8 mouse cellular contexts compared by ENCODE assay signal in the genomic region with DNA sequence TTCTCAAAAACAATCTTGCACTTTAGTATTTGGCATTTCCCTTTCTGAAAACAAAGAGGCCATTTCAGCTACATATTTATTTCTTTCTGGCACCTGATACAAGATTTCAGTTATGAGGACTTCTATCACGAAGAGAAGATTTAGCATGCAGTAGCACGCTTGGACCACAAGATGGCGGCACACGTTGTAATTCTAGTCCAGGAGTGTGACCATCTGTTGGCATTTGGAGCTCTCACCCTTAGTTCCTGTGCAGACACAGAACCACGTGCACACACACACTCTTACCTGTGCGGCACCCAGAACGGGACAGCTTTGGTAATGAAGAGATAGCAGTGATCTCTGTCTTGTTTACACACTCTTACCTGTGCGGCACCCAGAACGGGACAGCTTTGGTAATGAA. TPM values are rescaled to one million over a fixed set of nuclear protein-coding genes. Genes with fewer than 3 reads are reported as not detected.
DNase-seq lines count a peak whose midpoint lies in the region; ATAC-seq and TF ChIP-seq lines count a peak whose summit lies in the region.

No protein-coding gene starts in this region.

- H3K4me3 ChIP-seq in kidney, adult 2 months (ENCODE audit: insufficient read depth, low read depth, low read length) = no peak overlapping the region
- H3K4me3 ChIP-seq in kidney, embryonic 16.5 days (ENCODE audit: low read length) = no peak overlapping the region
- H3K4me3 ChIP-seq in neural tube, embryonic 11.5 days (ENCODE audit: low read depth, low read length) = no peak overlapping the region

- H3K4me2 ChIP-seq in kidney, embryonic 16.5 days (replicated peaks; ENCODE audit: low read depth, low read length) = no peak overlapping the region
- no peak overlapping the region for H3K4me2 ChIP-seq in neural tube, embryonic 11.5 days (ENCODE audit: low read depth)

- no peak for ATAC-seq in kidney, embryonic 16.5 days (ENCODE audit: low FRiP score, low TSS enrichment)
- no peak for ATAC-seq in neural tube, embryonic 11.5 days (ENCODE audit: insufficient read depth, low FRiP score, low TSS enrichment)

- H3K9me3 ChIP-seq in kidney, embryonic 16.5 days (ENCODE audit: low read length) = no peaks in the 10 kb centered on the region
- no peaks in the 10 kb centered on the region for H3K9me3 ChIP-seq in neural tube, embryonic 11.5 days (ENCODE audit: control insufficient read depth, low read length)

- peak; percentile 80 for TF ChIP-seq CTCF in kidney, adult 2 months (conservative IDR thresholded peaks at IDR 0.05; ENCODE audit: insufficient read depth, insufficient read length, low read depth, low read length)

- WGBS in kidney, adult 2 months = 31% methylated on average over 9 of the region's 9 CpGs
- WGBS in kidney, embryonic 16.5 days = 45% methylated on average over 9 of the region's 9 CpGs
- WGBS in neural tube, embryonic 11.5 days = 45% methylated on average over 9 of the region's 9 CpGs

- no peak overlapping the region for H3K27ac ChIP-seq in kidney, adult 2 months (ENCODE audit: insufficient read depth, low read depth, low read length)
- H3K27ac ChIP-seq in kidney, embryonic 16.5 days (ENCODE audit: low read length) = no peak overlapping the region
- no peak overlapping the region for H3K27ac ChIP-seq in neural tube, embryonic 11.5 days (ENCODE audit: low read depth, low read length)

- H3K4me1 ChIP-seq in kidney, adult 2 months (ENCODE audit: control insufficient read depth, insufficient read depth, low read length) = 0 out of 2 replicates have a peak, but pooled peaks cover 3% of the 10 kb centered on the region
- H3K4me1 ChIP-seq in kidney, embryonic 16.5 days (ENCODE audit: insufficient read depth, low read length) = no peaks in the 10 kb centered on the region
- no peaks in the 10 kb centered on the region for H3K4me1 ChIP-seq in neural tube, embryonic 11.5 days (ENCODE audit: control insufficient read depth, insufficient read depth, low read length)

- H3K9ac ChIP-seq in kidney, embryonic 16.5 days (replicated peaks; ENCODE audit: low read length) = no peak overlapping the region
- no peak overlapping the region for H3K9ac ChIP-seq in neural tube, embryonic 11.5 days (ENCODE audit: low read length)

- no peaks in the 10 kb centered on the region for H3K36me3 ChIP-seq in kidney, adult 2 months (ENCODE audit: control insufficient read depth, insufficient read depth, low read length)
- peaks cover 7% of the 10 kb centered on the region; the same call in 1 of the 2 replicates for H3K36me3 ChIP-seq in kidney, embryonic 16.5 days (ENCODE audit: insufficient read depth, low read length)
- no peaks in the 10 kb centered on the region for H3K36me3 ChIP-seq in neural tube, embryonic 11.5 days (ENCODE audit: control insufficient read depth, insufficient read depth, low read length)

- no peaks in the 10 kb centered on the region for H3K27me3 ChIP-seq in kidney, adult 2 months (replicated peaks; ENCODE audit: control insufficient read depth, insufficient read depth, low read length)
- no peaks in the 10 kb centered on the region for H3K27me3 ChIP-seq in kidney, embryonic 16.5 days (ENCODE audit: insufficient read depth, low read length)
- no peaks in the 10 kb centered on the region for H3K27me3 ChIP-seq in neural tube, embryonic 11.5 days (ENCODE audit: control insufficient read depth, insufficient read depth, low read length)

- DNase-seq in kidney, adult 2 months = peak; percentile 67
- peak; percentile 54 for DNase-seq in MN1 (ENCODE audit: low spot score)
- peak; percentile 74 for DNase-seq in cerebellum, adult 11 months
- DNase-seq in frontal cortex, postnatal 36 days (ENCODE audit: low spot score in 2 of 2) = peak; percentile 57 to 80
- peak; percentile 55 to 71 for DNase-seq in left cerebral cortex, postnatal 10 days (ENCODE audit: extremely low spot score in 1 of 2, low spot score in 2 of 2)
- peak; percentile 55 for DNase-seq in neural tube, embryonic 11.5 days (ENCODE audit: low spot score)
- no peak for DNase-seq in T-cell, adult 2 months (ENCODE audit: low spot score)

- TF ChIP-seq POLR2A in kidney, adult 2 months (IDR thresholded peaks at IDR 0.05; ENCODE audit: low read depth, low read length) = no peak

- intact Hi-C loops in left cerebral cortex, postnatal 10 days (cut with DNase I) = no loop called here

RNA-seq across cellular contexts. Expression of a gene that starts 25.4 kb away (rescaled TPM):
- polyA plus RNA-seq in kidney, adult 2 months (2012; rRNA removed) = 4.4 and 5.0 TPM in 2 replicates
- 3.9 and 4.1 TPM in 2 replicates for polyA plus RNA-seq in kidney, embryonic 16.5 days (2015; fragmentation: Nextera tagmentation; extraction: Ambion mirVana)
- 1 to 10 TPM; 2.8 TPM for total RNA-seq in left cerebral cortex, postnatal 10 days (2021)
- polyA plus RNA-seq in neural tube, embryonic 11.5 days (2014; fragmentation: Nextera tagmentation; extraction: Ambion mirVana) = 0.05 TPM in 1 of 2 replicates, not detected in the other

RNA-seq across cellular contexts. Expression of a gene that starts 37.5 kb away (rescaled TPM):
- polyA plus RNA-seq in kidney, adult 2 months (2012; rRNA removed) = 0.20 and 0.23 TPM in 2 replicates
- 0.27 and 0.49 TPM in 2 replicates for polyA plus RNA-seq in kidney, embryonic 16.5 days (2015; fragmentation: Nextera tagmentation; extraction: Ambion mirVana)
- total RNA-seq in left cerebral cortex, postnatal 10 days (2021) = 10 to 100 TPM; 48.6 to 55.8 TPM
- 0.37 and 0.65 TPM in 2 replicates for polyA plus RNA-seq in neural tube, embryonic 11.5 days (2014; fragmentation: Nextera tagmentation; extraction: Ambion mirVana)

RNA-seq across cellular contexts. Expression of a gene that starts 59.3 kb away (rescaled TPM):
- 91.2 and 123 TPM in 2 replicates for polyA plus RNA-seq in kidney, adult 2 months (2012; rRNA removed)
- polyA plus RNA-seq in kidney, embryonic 16.5 days (2015; fragmentation: Nextera tagmentation; extraction: Ambion mirVana) = 53.6 and 56.5 TPM in 2 replicates
- 10 to 100 TPM; 45.4 to 50.5 TPM for total RNA-seq in left cerebral cortex, postnatal 10 days (2021)
- 6.1 TPM in 2 replicates for polyA plus RNA-seq in neural tube, embryonic 11.5 days (2014; fragmentation: Nextera tagmentation; extraction: Ambion mirVana)
